Mouse (Mus musculus) embryonic fibroblast, embryonic 13.5 days (primary cell): ENCODE measurements around the gene Nav1.

Experiments used
- CTCF ChIP-seq: IDR thresholded peaks from 2 replicates; pipeline ENCODE4 v1.5.1; 2011; ENCODE audit warnings: mild to moderate bottlenecking, control low read depth, low read length, moderate library complexity, borderline replicate concordance; ENCODE audit not compliant: insufficient read depth
- POLR2A ChIP-seq: IDR thresholded peaks from 2 replicates; pipeline ENCODE4 v1.6.1; 2011; ENCODE audit warnings: low read depth, mild to moderate bottlenecking, control low read depth, low read length, moderate library complexity

DNA sequence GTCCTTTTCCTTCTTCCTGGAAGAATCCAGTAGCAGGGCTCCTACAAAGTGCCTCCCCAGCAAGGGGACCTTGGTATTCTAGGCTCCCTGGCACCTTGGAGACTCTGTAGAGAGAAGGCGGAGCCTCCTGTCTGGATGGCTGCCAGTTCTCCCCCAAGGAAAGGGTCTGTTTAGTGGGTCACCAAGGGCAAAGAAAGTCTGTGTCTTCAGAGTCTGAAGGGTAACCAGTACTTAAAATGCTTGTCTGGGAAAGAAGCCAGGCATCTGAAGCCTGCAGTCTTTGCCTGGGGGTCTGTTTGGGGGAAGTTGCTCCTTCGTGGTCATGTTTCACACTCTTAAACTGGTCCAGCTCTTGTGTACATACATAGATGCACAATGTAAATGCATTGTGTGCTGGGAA lies 29.3 kb downstream of the Nav1 start:
- TF ChIP-seq CTCF (no peak), POLR2A (no peak)
